Mouse (Mus musculus) heart, adult 2 months (tissue): ENCODE results near the gene Hspa4.

ENCODE experiments used
- EP300 ChIP-seq: fragments of 200-500 bp; IDR thresholded peaks from 2 replicates; pipeline ENCODE4 v1.6.1; 2011; ENCODE audit warnings: low read depth, low read length, control low read depth; ENCODE audit not compliant: insufficient read depth
- POLR2A ChIP-seq: fragments of 200-500 bp; IDR thresholded peaks from 2 replicates; pipeline ENCODE4 v1.6.1; 2011; ENCODE audit warnings: mild to moderate bottlenecking, low read depth, low read length, control low read depth; ENCODE audit not compliant: insufficient read depth

DNA sequence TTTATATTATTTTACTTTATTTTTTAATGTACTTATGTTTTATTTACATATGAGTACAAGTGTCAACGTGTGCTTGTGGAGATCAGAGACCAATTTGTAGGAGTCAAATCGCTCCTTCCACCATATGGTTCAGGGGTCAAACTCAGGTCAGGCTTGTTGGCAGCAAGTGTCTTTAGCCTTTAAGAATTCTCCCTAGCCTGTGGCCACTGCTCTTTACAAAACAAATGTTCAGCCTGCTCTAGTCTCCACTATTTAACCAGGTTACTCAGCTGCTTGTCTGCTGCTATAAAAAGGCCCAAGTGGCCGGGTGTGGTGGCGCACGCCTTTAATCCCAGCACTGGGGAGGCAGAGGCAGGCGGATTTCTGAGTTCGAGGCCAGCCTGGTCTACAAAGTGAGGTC lies 17.8 kb upstream of the Hspa4 start:
- TF ChIP-seq POLR2A = no peak
- no peak for TF ChIP-seq EP300
